Mouse (Mus musculus) large intestine, adult 2 months (tissue): ENCODE data around the gene Spem1. TPM values are rescaled to one million over a fixed set of nuclear protein-coding genes. Genes with fewer than 3 reads are reported as not detected.

Source experiments
- DNase-seq: peaks from one replicate; pipeline ENCODE4 v3.0.0-alpha.2; 2012; ENCODE audit warnings: low read depth, low spot score
- WGBS: fragments of 180-500 bp; shearing (Covaris S2); methylation state at CpG from one replicate; pipeline ENCODE4 v1.1.7; 2018; 5-methylcytosine and 5-hydroxymethylcytosine counted together
- polyA plus RNA-seq: library from polyadenylated mRNA; depleted of rRNA; stranded (reverse); fragments of >200 nt; gene quantifications from 2 replicates; pipeline ENCODE4 v1.2.3, GENCODE M21; 2012

Gene Spem1
- polyA plus RNA-seq, 1 experiment: 0.12 TPM

GRCm38 (mm10) chr11:69837604-69837951, 15.6 kb upstream of the Spem1 start, which contains the start of gene Nlgn2:
Gene Nlgn2, minus strand, starts transcription at chr11:69837784.
- DNase-seq: no peak
- WGBS: under 1% methylated on average over 32 of the region's 32 CpGs

- 5% methylated on average over 50 of the region's 52 CpGs for WGBS
- no peak for DNase-seq
Observed at GRCm38 (mm10) chr11:69836703-69837576, 15.0 kb upstream of the Spem1 start.

- no peak for DNase-seq
- WGBS: 22% methylated on average over 4 of the region's 4 CpGs
Observed at GRCm38 (mm10) chr11:69835966-69836335, 14.0 kb upstream of the Spem1 start.

GRCm38 (mm10) chr11:69835326-69835965, 13.5 kb upstream of the Spem1 start:
- WGBS: 74% methylated on average over 9 of the region's 9 CpGs

GRCm38 (mm10) chr11:69834001-69834549, 12.1 kb upstream of the Spem1 start:
- WGBS: 19% methylated on average over 46 of the region's 48 CpGs
- DNase-seq: no peak

More at GRCm38 (mm10) chr11:69835326-69835965, 13.5 kb upstream of the Spem1 start:
- no peak for DNase-seq

- no peak for DNase-seq
- 70% methylated on average over 8 of the region's 8 CpGs for WGBS
Observed at GRCm38 (mm10) chr11:69833554-69833953, 11.6 kb upstream of the Spem1 start.

- no peak for DNase-seq
- WGBS: 77% methylated on average over 5 of the region's 5 CpGs
Observed at GRCm38 (mm10) chr11:69828832-69829231, 6.9 kb upstream of the Spem1 start.

GRCm38 (mm10) chr11:69823456-69823855, 1.5 kb upstream of the Spem1 start:
- WGBS: 63% methylated on average over 2 of the region's 2 CpGs
- no peak for DNase-seq

GRCm38 (mm10) chr11:69818871-69819270, 3.1 kb downstream of the Spem1 start:
- 88% methylated on average over 8 of the region's 8 CpGs for WGBS

GRCm38 (mm10) chr11:69818365-69818764, 3.6 kb downstream of the Spem1 start, which contains the start of gene Spem2:
Gene Spem2, minus strand, starts transcription at chr11:69818465.
- WGBS: 76% methylated on average over 2 of the region's 2 CpGs
- no peak for DNase-seq

More at GRCm38 (mm10) chr11:69818871-69819270, 3.1 kb downstream of the Spem1 start:
- no peak for DNase-seq

- 37% methylated on average over 12 of the region's 12 CpGs for WGBS
Observed at GRCm38 (mm10) chr11:69816520-69816919, 5.5 kb downstream of the Spem1 start.

GRCm38 (mm10) chr11:69815155-69815554, 6.8 kb downstream of the Spem1 start, which contains the start of gene Gm39566:
Gene Gm39566, minus strand, starts transcription at chr11:69815298.
- 78% methylated on average over 10 of the region's 10 CpGs for WGBS
- no peak for DNase-seq

More at GRCm38 (mm10) chr11:69816520-69816919, 5.5 kb downstream of the Spem1 start:
- DNase-seq: no peak

GRCm38 (mm10) chr11:69810280-69810679, 11.7 kb downstream of the Spem1 start:
- no peak for DNase-seq

- 74% methylated on average over 2 of the region's 2 CpGs for WGBS
- DNase-seq: no peak
Observed at GRCm38 (mm10) chr11:69807641-69808040, 14.3 kb downstream of the Spem1 start.

- DNase-seq: no peak
- WGBS: 92% methylated on average over 4 of the region's 4 CpGs
Observed at GRCm38 (mm10) chr11:69806378-69806777, 15.6 kb downstream of the Spem1 start.

GRCm38 (mm10) chr11:69804972-69805909, 16.7 kb downstream of the Spem1 start, which contains the start of gene Tmem102:
Gene Tmem102, minus strand, starts transcription at chr11:69805624.
- DNase-seq: no peak
- WGBS: 20% methylated on average over 29 of the region's 29 CpGs

GRCm38 (mm10) chr11:69804652-69804940, 17.4 kb downstream of the Spem1 start:
- 16% methylated on average over 12 of the region's 12 CpGs for WGBS
- no peak for DNase-seq

GRCm38 (mm10) chr11:69803786-69804651, 18.0 kb downstream of the Spem1 start:
- 1% methylated on average over 60 of the region's 60 CpGs for WGBS
- DNase-seq: no peak

- no peak for DNase-seq
- 3% methylated on average over 12 of the region's 12 CpGs for WGBS
Observed at GRCm38 (mm10) chr11:69803328-69803727, 18.7 kb downstream of the Spem1 start.
